Mouse (Mus musculus) heart, postnatal 25 days (tissue): ENCODE measurements around the gene Rala. TPM values are rescaled to one million over a fixed set of nuclear protein-coding genes. Genes with fewer than 3 reads are reported as not detected.

ENCODE experiments used
- total RNA-seq, 2 experiments: library from RNA; stranded (reverse); gene quantifications; 2 replicates each; pipeline ENCODE4 v1.2.3; 2021

The Rala gene
- total RNA-seq, 2 experiments from 2014 or later, result 39.0 to 40.9 TPM

Other genes with a start within 250 kb of the Rala start
- 1 to 10 TPM; 7.8 to 8.0 TPM for gene Mplkip, start 249.0 kb downstream of the Rala start, total RNA-seq
- under 1 TPM; 0.61 to 0.96 TPM for gene Sugct, start 248.7 kb downstream of the Rala start, total RNA-seq
- gene Cdk13, start 139.1 kb downstream of the Rala start, total RNA-seq, result 10 to 100 TPM; 22.3 to 28.9 TPM
- gene Yae1d1, start 49.1 kb upstream of the Rala start, total RNA-seq, result 10 to 100 TPM; 36.1 to 36.9 TPM